Mouse (Mus musculus) lung, postnatal 0 days (tissue): ENCODE measurements at regions not wholly inside any gene's neighbourhood (a gene's known extent, or its start where the extent isn't known, plus 50 kb on each side); places are given as distances from the start of the nearest gene placed in this dataset.

Experiments used
- CTCF ChIP-seq: IDR thresholded peaks from 2 replicates; pipeline ENCODE4 v1.5.1; 2016; ENCODE audit warnings: antibody characterized with exemption, mild to moderate bottlenecking
- EP300 ChIP-seq: IDR thresholded peaks from 2 replicates; pipeline ENCODE4 v1.6.1; 2016; ENCODE audit warnings: antibody characterized with exemption, mild to moderate bottlenecking, control low read depth

GRCm38 (mm10) chr5:133045637-133046036, 502.5 kb upstream of the Auts2 start:
- TF ChIP-seq CTCF = no peak
- no peak for TF ChIP-seq EP300
